Mouse (Mus musculus): ENCODE data around the gene Lst1. TPM values are rescaled to one million over a fixed set of nuclear protein-coding genes. Genes with fewer than 3 reads are reported as not detected.

Gene Lst1
- polyA plus RNA-seq (2014; fragmentation: Illumina TruSeq; extraction: RNeasy Lipid Tissue Mini Kit (QIAGEN cat#74804); ENCODE audit: low read depth, low replicate concordance), result not detected

GRCm38 (mm10) chr17:35187959-35188610 lies at the start of gene Lst1:
Gene Lst1 (minus strand): TSS chr17:35188439.

GRCm38 (mm10) chr17:35235614-35236389 lies 47.6 kb upstream of the Lst1 start, which contains the start of gene Nfkbil1:
Gene Nfkbil1 (minus strand): TSS chr17:35235792.

GRCm38 (mm10) chr17:35233114-35233980 lies 45.1 kb upstream of the Lst1 start, which contains the start of gene Atp6v1g2:
Gene Atp6v1g2 (plus strand): TSS chr17:35233660.

GRCm38 (mm10) chr17:35220156-35220952 lies 32.1 kb upstream of the Lst1 start, which contains the start of gene Gm16181:
Gene Gm16181 (plus strand): TSS chr17:35220834.

GRCm38 (mm10) chr17:35204494-35205379 lies 16.5 kb upstream of the Lst1 start, which contains the start of gene Lta:
Gene Lta (minus strand): TSS chr17:35205351.

GRCm38 (mm10) chr17:35201787-35202186 lies 13.5 kb upstream of the Lst1 start, which contains the start of gene Tnf:
Gene Tnf (minus strand): TSS chr17:35202007.

GRCm38 (mm10) chr17:35193881-35194843 lies 5.9 kb upstream of the Lst1 start, which contains the start of gene Ltb:
Gene Ltb (plus strand): TSS chr17:35194439.

GRCm38 (mm10) chr17:35175968-35176367 lies 12.3 kb downstream of the Lst1 start, which contains the start of gene Aif1:
Gene Aif1 (minus strand): TSS chr17:35176068.

GRCm38 (mm10) chr17:35164568-35165450 lies 23.4 kb downstream of the Lst1 start, which contains the start of gene Prrc2a:
Gene Prrc2a (minus strand): TSS chr17:35164897.

Other genes with a start within 250 kb of the Lst1 start
- gene Hspa1b, start 229.2 kb downstream of the Lst1 start, polyA plus RNA-seq (2014; fragmentation: Illumina TruSeq; extraction: RNeasy Lipid Tissue Mini Kit (QIAGEN cat#74804); ENCODE audit: low read depth, low replicate concordance), result 10.1 TPM
- gene Gm20481, start 218.5 kb downstream of the Lst1 start, polyA plus RNA-seq (2014; fragmentation: Illumina TruSeq; extraction: RNeasy Lipid Tissue Mini Kit (QIAGEN cat#74804); ENCODE audit: low read depth, low replicate concordance), result not detected
- 4.5 TPM for gene Hspa1a, start 216.3 kb downstream of the Lst1 start, polyA plus RNA-seq (2014; fragmentation: Illumina TruSeq; extraction: RNeasy Lipid Tissue Mini Kit (QIAGEN cat#74804); ENCODE audit: low read depth, low replicate concordance)
- 0.22 TPM for gene Hspa1l, start 215.7 kb downstream of the Lst1 start, polyA plus RNA-seq (2014; fragmentation: Illumina TruSeq; extraction: RNeasy Lipid Tissue Mini Kit (QIAGEN cat#74804); ENCODE audit: low read depth, low replicate concordance)
- 12.9 TPM for gene Lsm2, start 206.6 kb downstream of the Lst1 start, polyA plus RNA-seq (2014; fragmentation: Illumina TruSeq; extraction: RNeasy Lipid Tissue Mini Kit (QIAGEN cat#74804); ENCODE audit: low read depth, low replicate concordance)
- gene Vars, start 187.5 kb downstream of the Lst1 start, polyA plus RNA-seq (2014; fragmentation: Illumina TruSeq; extraction: RNeasy Lipid Tissue Mini Kit (QIAGEN cat#74804); ENCODE audit: low read depth, low replicate concordance), result 1.5 TPM
- gene Vwa7, start 171.9 kb downstream of the Lst1 start, polyA plus RNA-seq (2014; fragmentation: Illumina TruSeq; extraction: RNeasy Lipid Tissue Mini Kit (QIAGEN cat#74804); ENCODE audit: low read depth, low replicate concordance), result 0.09 TPM
- gene Sapcd1, start 160.4 kb downstream of the Lst1 start, polyA plus RNA-seq (2014; fragmentation: Illumina TruSeq; extraction: RNeasy Lipid Tissue Mini Kit (QIAGEN cat#74804); ENCODE audit: low read depth, low replicate concordance), result not detected
- 2.5 TPM for gene Msh5, start 141.7 kb downstream of the Lst1 start, polyA plus RNA-seq (2014; fragmentation: Illumina TruSeq; extraction: RNeasy Lipid Tissue Mini Kit (QIAGEN cat#74804); ENCODE audit: low read depth, low replicate concordance)
- 47.8 TPM for gene Clic1, start 138.5 kb downstream of the Lst1 start, polyA plus RNA-seq (2014; fragmentation: Illumina TruSeq; extraction: RNeasy Lipid Tissue Mini Kit (QIAGEN cat#74804); ENCODE audit: low read depth, low replicate concordance)
- not detected for gene Ddah2, start 129.4 kb downstream of the Lst1 start, polyA plus RNA-seq (2014; fragmentation: Illumina TruSeq; extraction: RNeasy Lipid Tissue Mini Kit (QIAGEN cat#74804); ENCODE audit: low read depth, low replicate concordance)
- 1.5 TPM for gene Ly6g6c, start 123.1 kb downstream of the Lst1 start, polyA plus RNA-seq (2014; fragmentation: Illumina TruSeq; extraction: RNeasy Lipid Tissue Mini Kit (QIAGEN cat#74804); ENCODE audit: low read depth, low replicate concordance)
- gene Mpig6b, start 122.3 kb downstream of the Lst1 start, polyA plus RNA-seq (2014; fragmentation: Illumina TruSeq; extraction: RNeasy Lipid Tissue Mini Kit (QIAGEN cat#74804); ENCODE audit: low read depth, low replicate concordance), result 3.0 TPM
- gene Ly6g6e, start 111.5 kb downstream of the Lst1 start, polyA plus RNA-seq (2014; fragmentation: Illumina TruSeq; extraction: RNeasy Lipid Tissue Mini Kit (QIAGEN cat#74804); ENCODE audit: low read depth, low replicate concordance), result 2.8 TPM
- gene Ly6g6d, start 110.4 kb downstream of the Lst1 start, polyA plus RNA-seq (2014; fragmentation: Illumina TruSeq; extraction: RNeasy Lipid Tissue Mini Kit (QIAGEN cat#74804); ENCODE audit: low read depth, low replicate concordance), result not detected
- not detected for gene Ly6g6f, start 102.8 kb downstream of the Lst1 start, polyA plus RNA-seq (2014; fragmentation: Illumina TruSeq; extraction: RNeasy Lipid Tissue Mini Kit (QIAGEN cat#74804); ENCODE audit: low read depth, low replicate concordance)
- 5.3 TPM for gene Abhd16a, start 99.2 kb downstream of the Lst1 start, polyA plus RNA-seq (2014; fragmentation: Illumina TruSeq; extraction: RNeasy Lipid Tissue Mini Kit (QIAGEN cat#74804); ENCODE audit: low read depth, low replicate concordance)
- not detected for gene Ly6g5c, start 80.2 kb downstream of the Lst1 start, polyA plus RNA-seq (2014; fragmentation: Illumina TruSeq; extraction: RNeasy Lipid Tissue Mini Kit (QIAGEN cat#74804); ENCODE audit: low read depth, low replicate concordance)
- not detected for gene Ly6g5b, start 73.0 kb downstream of the Lst1 start, polyA plus RNA-seq (2014; fragmentation: Illumina TruSeq; extraction: RNeasy Lipid Tissue Mini Kit (QIAGEN cat#74804); ENCODE audit: low read depth, low replicate concordance)
- gene Gpank1, start 67.0 kb downstream of the Lst1 start, polyA plus RNA-seq (2014; fragmentation: Illumina TruSeq; extraction: RNeasy Lipid Tissue Mini Kit (QIAGEN cat#74804); ENCODE audit: low read depth, low replicate concordance), result 0.85 TPM
- 96.9 TPM for gene Csnk2b, start 66.4 kb downstream of the Lst1 start, polyA plus RNA-seq (2014; fragmentation: Illumina TruSeq; extraction: RNeasy Lipid Tissue Mini Kit (QIAGEN cat#74804); ENCODE audit: low read depth, low replicate concordance)
- 2.2 TPM for gene D17H6S53E, start 62.1 kb downstream of the Lst1 start, polyA plus RNA-seq (2014; fragmentation: Illumina TruSeq; extraction: RNeasy Lipid Tissue Mini Kit (QIAGEN cat#74804); ENCODE audit: low read depth, low replicate concordance)
- gene Apom, start 56.4 kb downstream of the Lst1 start, polyA plus RNA-seq (2014; fragmentation: Illumina TruSeq; extraction: RNeasy Lipid Tissue Mini Kit (QIAGEN cat#74804); ENCODE audit: low read depth, low replicate concordance), result not detected
- gene Bag6, start 53.3 kb downstream of the Lst1 start, polyA plus RNA-seq (2014; fragmentation: Illumina TruSeq; extraction: RNeasy Lipid Tissue Mini Kit (QIAGEN cat#74804); ENCODE audit: low read depth, low replicate concordance), result 16.8 TPM
- 12.8 TPM for gene Prrc2a, start 23.5 kb downstream of the Lst1 start, polyA plus RNA-seq (2014; fragmentation: Illumina TruSeq; extraction: RNeasy Lipid Tissue Mini Kit (QIAGEN cat#74804); ENCODE audit: low read depth, low replicate concordance)
- 7.7 TPM for gene Aif1, start 12.4 kb downstream of the Lst1 start, polyA plus RNA-seq (2014; fragmentation: Illumina TruSeq; extraction: RNeasy Lipid Tissue Mini Kit (QIAGEN cat#74804); ENCODE audit: low read depth, low replicate concordance)
- not detected for gene Ltb, start 6.0 kb upstream of the Lst1 start, polyA plus RNA-seq (2014; fragmentation: Illumina TruSeq; extraction: RNeasy Lipid Tissue Mini Kit (QIAGEN cat#74804); ENCODE audit: low read depth, low replicate concordance)
- gene Tnf, start 13.6 kb upstream of the Lst1 start, polyA plus RNA-seq (2014; fragmentation: Illumina TruSeq; extraction: RNeasy Lipid Tissue Mini Kit (QIAGEN cat#74804); ENCODE audit: low read depth, low replicate concordance), result 0.35 TPM
- 0.54 TPM for gene Lta, start 16.9 kb upstream of the Lst1 start, polyA plus RNA-seq (2014; fragmentation: Illumina TruSeq; extraction: RNeasy Lipid Tissue Mini Kit (QIAGEN cat#74804); ENCODE audit: low read depth, low replicate concordance)
- gene Gm16181, start 32.4 kb upstream of the Lst1 start, polyA plus RNA-seq (2014; fragmentation: Illumina TruSeq; extraction: RNeasy Lipid Tissue Mini Kit (QIAGEN cat#74804); ENCODE audit: low read depth, low replicate concordance), result not detected
- gene Atp6v1g2, start 45.2 kb upstream of the Lst1 start, polyA plus RNA-seq (2014; fragmentation: Illumina TruSeq; extraction: RNeasy Lipid Tissue Mini Kit (QIAGEN cat#74804); ENCODE audit: low read depth, low replicate concordance), result 8.0 TPM
- gene Nfkbil1, start 47.4 kb upstream of the Lst1 start, polyA plus RNA-seq (2014; fragmentation: Illumina TruSeq; extraction: RNeasy Lipid Tissue Mini Kit (QIAGEN cat#74804); ENCODE audit: low read depth, low replicate concordance), result not detected
- 10.4 TPM for gene Ddx39b, start 53.3 kb upstream of the Lst1 start, polyA plus RNA-seq (2014; fragmentation: Illumina TruSeq; extraction: RNeasy Lipid Tissue Mini Kit (QIAGEN cat#74804); ENCODE audit: low read depth, low replicate concordance)
- 76.9 TPM for gene H2-D1, start 74.3 kb upstream of the Lst1 start, polyA plus RNA-seq (2014; fragmentation: Illumina TruSeq; extraction: RNeasy Lipid Tissue Mini Kit (QIAGEN cat#74804); ENCODE audit: low read depth, low replicate concordance)
- 45.4 TPM for gene H2-Q1, start 132.0 kb upstream of the Lst1 start, polyA plus RNA-seq (2014; fragmentation: Illumina TruSeq; extraction: RNeasy Lipid Tissue Mini Kit (QIAGEN cat#74804); ENCODE audit: low read depth, low replicate concordance)
- 288 TPM for gene H2-Q2, start 153.8 kb upstream of the Lst1 start, polyA plus RNA-seq (2014; fragmentation: Illumina TruSeq; extraction: RNeasy Lipid Tissue Mini Kit (QIAGEN cat#74804); ENCODE audit: low read depth, low replicate concordance)
- gene H2-Q4, start 191.2 kb upstream of the Lst1 start, polyA plus RNA-seq (2014; fragmentation: Illumina TruSeq; extraction: RNeasy Lipid Tissue Mini Kit (QIAGEN cat#74804); ENCODE audit: low read depth, low replicate concordance), result 34.4 TPM
- 7.1 TPM for gene H2-Q6, start 236.4 kb upstream of the Lst1 start, polyA plus RNA-seq (2014; fragmentation: Illumina TruSeq; extraction: RNeasy Lipid Tissue Mini Kit (QIAGEN cat#74804); ENCODE audit: low read depth, low replicate concordance)